Mouse (Mus musculus) gastrocnemius, postnatal 36 days (tissue): Measurements from ENCODE around the gene Xkrx. TPM values are rescaled to one million over a fixed set of nuclear protein-coding genes. Genes with fewer than 3 reads are reported as not detected.

Experiments used
- total RNA-seq, 2 experiments: library from RNA; stranded (reverse); gene quantifications; 2 replicates each; pipeline ENCODE4 v1.2.3; 2021

Gene Xkrx
- total RNA-seq, 2 experiments from 2014 or later: 0.47 to 0.74 TPM

Other genes starting within 250 kb of the Xkrx start
- gene Sytl4, start 180.3 kb downstream of the Xkrx start, total RNA-seq: under 1 TPM; 0.49 to 0.66 TPM
- gene Cstf2, start 102.9 kb downstream of the Xkrx start, total RNA-seq: 10 to 100 TPM in 1 of 2 experiments, 1 to 10 TPM in 1; 6.6 to 10.7 TPM
- not detected for gene Arl13a, start 25.4 kb upstream of the Xkrx start, total RNA-seq
- gene Nox1, start 59.9 kb upstream of the Xkrx start, total RNA-seq: under 1 TPM in 1 of 2 experiments, not detected in 1; 0.84 TPM
- gene Trmt2b, start 114.9 kb upstream of the Xkrx start, total RNA-seq: 10 to 100 TPM; 11.1 to 12.7 TPM
- gene Tmem35a, start 133.1 kb upstream of the Xkrx start, total RNA-seq: under 1 TPM; 0.13 to 0.17 TPM
- gene Cenpi, start 146.0 kb upstream of the Xkrx start, total RNA-seq: under 1 TPM; 0.10 to 0.71 TPM
- 1 to 10 TPM; 3.5 to 5.9 TPM for gene Drp2, start 242.5 kb upstream of the Xkrx start, total RNA-seq